Mouse (Mus musculus) MEL (cell line): ENCODE data around the gene Olfr1104. TPM values are rescaled to one million over a fixed set of nuclear protein-coding genes. Genes with fewer than 3 reads are reported as not detected.

Experiments
- DNase-seq: peaks from one replicate; pipeline ENCODE4 v3.0.0; 2011; ENCODE audit warnings: low read depth, low spot score
- H3K27ac ChIP-seq: 2 replicates; pipeline ENCODE4 v1.5.1; 2012; ENCODE audit warnings: low read depth, mild to moderate bottlenecking, control low read depth, low read length, moderate library complexity; ENCODE audit not compliant: control insufficient read depth
- H3K27me3 ChIP-seq, 2 experiments: fragments of 150-350 bp in 1 of 2; sonication (generic) in 1 of 2; 2 replicates each; pipeline ENCODE4 v1.6.1; 2012; ENCODE audit warnings: low read length in 2 of 2, mild to moderate bottlenecking in 2 of 2, improper control_type of control experiment in 1 of 2, moderate library complexity in 1 of 2; ENCODE audit not compliant: insufficient read depth in 2 of 2, control insufficient read depth in 1 of 2
- H3K36me3 ChIP-seq, 2 experiments: 2 replicates each; pipeline ENCODE4 v1.6.1; 2012 to 2014; ENCODE audit warnings: low read length in 2 of 2, improper control_type of control experiment in 1 of 2, inconsistent platforms in 1 of 2, mild to moderate bottlenecking in 1 of 2; ENCODE audit not compliant: insufficient read depth in 2 of 2, control insufficient read depth in 1 of 2
- H3K4me1 ChIP-seq, 2 experiments: fragments of 150-350 bp in 1 of 2; sonication (generic) in 1 of 2; 2 replicates each; pipeline ENCODE4 v1.6.1; 2012; ENCODE audit warnings: low read length in 2 of 2, improper control_type of control experiment in 1 of 2, mild to moderate bottlenecking in 1 of 2; ENCODE audit not compliant: insufficient read depth in 2 of 2, control insufficient read depth in 1 of 2
- H3K4me3 ChIP-seq, 2 experiments: fragments of 150-350 bp in 1 of 2; sonication (generic) in 1 of 2; 2 replicates each; pipeline ENCODE4 v1.5.1; 2012; ENCODE audit warnings: low read depth in 2 of 2, low read length in 2 of 2, mild to moderate bottlenecking in 2 of 2, moderate library complexity in 2 of 2, control low read depth in 1 of 2, improper control_type of control experiment in 1 of 2; ENCODE audit not compliant: control insufficient read depth in 1 of 2, insufficient read depth in 1 of 2
- H3K79me2 ChIP-seq: 2 replicates; pipeline ENCODE4 v1.6.1; 2012; ENCODE audit warnings: mild to moderate bottlenecking, low read length, moderate library complexity; ENCODE audit not compliant: control insufficient read depth, poor library complexity, insufficient read depth
- H3K9ac ChIP-seq: 2 replicates; pipeline ENCODE4 v1.6.1; 2012; ENCODE audit warnings: low read depth, mild to moderate bottlenecking, control low read depth, low read length, moderate library complexity; ENCODE audit not compliant: control insufficient read depth, poor library complexity, severe bottlenecking
- H3K9me3 ChIP-seq: fragments of 150-350 bp; sonication (generic); replicated peaks from 2 replicates; pipeline ENCODE4 v1.6.1; 2012; ENCODE audit warnings: mild to moderate bottlenecking, low read length, improper control_type of control experiment, moderate library complexity; ENCODE audit not compliant: insufficient read depth
- BHLHE40 ChIP-seq: IDR thresholded peaks from 2 replicates; pipeline ENCODE4 v1.6.1; 2012; ENCODE audit warnings: low read depth, mild to moderate bottlenecking, inconsistent platforms, low read length, improper control_type of control experiment, borderline replicate concordance
- CHD1 ChIP-seq: IDR thresholded peaks from 2 replicates; pipeline ENCODE4 v1.6.1; 2012; ENCODE audit warnings: low read depth, mild to moderate bottlenecking, inconsistent platforms, low read length, improper control_type of control experiment
- E2F4 ChIP-seq: IDR thresholded peaks from 2 replicates; pipeline ENCODE4 v1.6.1; 2011; ENCODE audit warnings: low read depth, low read length, improper control_type of control experiment, borderline replicate concordance
- HCFC1 ChIP-seq: IDR thresholded peaks from 2 replicates; pipeline ENCODE4 v1.6.1; 2012; ENCODE audit warnings: low read depth, mild to moderate bottlenecking, inconsistent platforms, low read length, improper control_type of control experiment, moderate library complexity
- MAFK ChIP-seq: IDR thresholded peaks from 2 replicates; pipeline ENCODE4 v1.6.1; 2011; ENCODE audit warnings: low read depth, mild to moderate bottlenecking, low read length, improper control_type of control experiment, borderline replicate concordance
- MAX ChIP-seq: IDR thresholded peaks from 2 replicates; pipeline ENCODE4 v1.6.1; 2011; ENCODE audit warnings: low read length, improper control_type of control experiment
- MAZ ChIP-seq: IDR thresholded peaks from 2 replicates; pipeline ENCODE4 v1.6.1; 2012; ENCODE audit warnings: low read depth, mild to moderate bottlenecking, inconsistent platforms, low read length, improper control_type of control experiment
- MYB ChIP-seq: IDR thresholded peaks from 2 replicates; pipeline ENCODE4 v1.6.1; 2011; ENCODE audit warnings: mild to moderate bottlenecking, low read depth, low read length, improper control_type of control experiment
- MYC ChIP-seq: IDR thresholded peaks from 2 replicates; pipeline ENCODE4 v1.6.1; 2011; ENCODE audit warnings: low read depth, mild to moderate bottlenecking, low read length, improper control_type of control experiment, moderate library complexity
- POLR2AphosphoS5 ChIP-seq: IDR thresholded peaks from 2 replicates; pipeline ENCODE4 v1.6.1; 2012; ENCODE audit warnings: low read depth, borderline replicate concordance, mild to moderate bottlenecking, inconsistent platforms, low read length, moderate library complexity, mixed read lengths
- RAD21 ChIP-seq: IDR thresholded peaks from 2 replicates; pipeline ENCODE4 v1.6.1; 2011; ENCODE audit warnings: mild to moderate bottlenecking, low read depth, low read length, improper control_type of control experiment
- SIN3A ChIP-seq: IDR thresholded peaks from 2 replicates; pipeline ENCODE4 v1.6.1; 2012; ENCODE audit warnings: low read length, improper control_type of control experiment, inconsistent platforms
- SMC3 ChIP-seq: IDR thresholded peaks from 2 replicates; pipeline ENCODE4 v1.6.1; 2011; ENCODE audit warnings: low read depth, low read length, improper control_type of control experiment
- TBP ChIP-seq: IDR thresholded peaks from 2 replicates; pipeline ENCODE4 v1.8.0; 2011; ENCODE audit warnings: low read depth, low read length, improper control_type of control experiment
- TCF12 ChIP-seq: IDR thresholded peaks from 2 replicates; pipeline ENCODE4 v1.6.1; 2014; ENCODE audit warnings: low read depth, mild to moderate bottlenecking, inconsistent platforms, low read length, improper control_type of control experiment, moderate library complexity
- UBTF ChIP-seq: IDR thresholded peaks from 2 replicates; pipeline ENCODE4 v1.6.1; 2012; ENCODE audit warnings: low read depth, mild to moderate bottlenecking, inconsistent platforms, low read length, improper control_type of control experiment, moderate library complexity, borderline replicate concordance; ENCODE audit not compliant: insufficient read depth
- USF1 ChIP-seq: IDR thresholded peaks from 2 replicates; pipeline ENCODE4 v1.6.1; 2014; ENCODE audit warnings: low read depth, mild to moderate bottlenecking, inconsistent platforms, low read length, improper control_type of control experiment, moderate library complexity
- USF2 ChIP-seq, 2 experiments: IDR thresholded peaks; 2 replicates each; pipeline ENCODE4 v1.6.1; 2011 to 2012; ENCODE audit warnings: improper control_type of control experiment in 2 of 2, low read length in 2 of 2, borderline replicate concordance in 1 of 2, inconsistent platforms in 1 of 2, low read depth in 1 of 2, mild to moderate bottlenecking in 1 of 2; ENCODE audit not compliant: insufficient read depth in 1 of 2
- ZC3H11A ChIP-seq: IDR thresholded peaks from 2 replicates; pipeline ENCODE4 v1.6.1; 2012; ENCODE audit warnings: low read depth, mild to moderate bottlenecking, inconsistent platforms, low read length, improper control_type of control experiment
- ZKSCAN1 ChIP-seq: IDR thresholded peaks from 2 replicates; pipeline ENCODE4 v1.6.1; 2012; ENCODE audit warnings: low read depth, mild to moderate bottlenecking, inconsistent platforms, low read length, improper control_type of control experiment, moderate library complexity
- ZMIZ1 ChIP-seq: IDR thresholded peaks from 2 replicates; pipeline ENCODE4 v1.6.1; 2012; ENCODE audit warnings: low read depth, mild to moderate bottlenecking, inconsistent platforms, low read length, improper control_type of control experiment, moderate library complexity
- ZNF384 ChIP-seq: IDR thresholded peaks from 2 replicates; pipeline ENCODE4 v1.6.1; 2012; ENCODE audit warnings: low read depth, mild to moderate bottlenecking, inconsistent platforms, low read length, improper control_type of control experiment
- polyA plus RNA-seq, 2 experiments: library from polyadenylated mRNA; stranded (reverse) in 1 of 2; unstranded in 1 of 2; fragments of >175 nt in 1 of 2; fragments of >200 nt in 1 of 2; gene quantifications; 2 replicates each; pipeline versions ENCODE4 v1.2.1 to v1.2.4; 2012; ENCODE audit warnings: low replicate concordance in 2 of 2, low read depth in 1 of 2; ENCODE audit not compliant: insufficient read length in 2 of 2, insufficient read depth in 1 of 2, missing spikeins in 1 of 2
- total RNA-seq: library from RNA; depleted of rRNA; stranded (reverse); fragments of 300-350 nt; gene quantifications from 2 replicates; pipeline ENCODE4 v1.2.3, GENCODE M21; 2012

Olfr1104 gene
- total and polyA plus RNA-seq, 3 experiments: not detected

GRCm38 (mm10) chr2:87052173-87052572, 25.3 kb upstream of the Olfr1104 start, which contains the start of gene Olfr1106:
Gene Olfr1106, minus strand, starts transcription at chr2:87052273.
- no peak within 1 kb of the TSS for H3K9ac ChIP-seq
- no peaks in the 10 kb centered on the region for H3K79me2 ChIP-seq
- no peak for DNase-seq
- no peaks in the 10 kb centered on the region for H3K27me3 ChIP-seq
- H3K9me3 ChIP-seq: no peaks in the 10 kb centered on the region
- no peaks in the 10 kb centered on the region for H3K36me3 ChIP-seq
- no peak within 1 kb of the TSS for H3K27ac ChIP-seq
- no peak within 1 kb of the TSS for H3K4me3 ChIP-seq
- TF ChIP-seq UBTF: no peak
- H3K4me1 ChIP-seq: no peaks in the 10 kb centered on the region

- no peak within 1 kb of the TSS for H3K9ac ChIP-seq
- no peak within 1 kb of the TSS for H3K27ac ChIP-seq
- TF ChIP-seq TCF12: no peak
- TF ChIP-seq MYB: no peak
- TF ChIP-seq USF2 (IDR thresholded peaks at IDR 0.05; ENCODE audit: borderline replicate concordance in 1 of 2, insufficient read depth in 1 of 2, low read depth in 1 of 2, low read length in 2 of 2): no peak
- no peak for TF ChIP-seq E2F4
- TF ChIP-seq UBTF: no peak
- TF ChIP-seq MAX: no peak
- TF ChIP-seq USF1: no peak
- TF ChIP-seq TBP: no peak
- TF ChIP-seq ZMIZ1: no peak
- TF ChIP-seq POLR2AphosphoS5: no peak
- TF ChIP-seq MAFK: no peak
- H3K4me3 ChIP-seq: no peak within 1 kb of the TSS
- no peaks in the 10 kb centered on the region for H3K27me3 ChIP-seq
- no peaks in the 10 kb centered on the region for H3K36me3 ChIP-seq
- H3K9me3 ChIP-seq: no peaks in the 10 kb centered on the region
- no peaks in the 10 kb centered on the region for H3K79me2 ChIP-seq
- H3K4me1 ChIP-seq: no peaks in the 10 kb centered on the region
- no peak for DNase-seq
Observed at GRCm38 (mm10) chr2:87036431-87036830, 9.6 kb upstream of the Olfr1104 start, which contains the start of gene Olfr1105. Gene Olfr1105, minus strand, starts transcription at chr2:87036531.

GRCm38 (mm10) chr2:86998098-86998497, 28.8 kb downstream of the Olfr1104 start, which contains the start of gene Olfr1102:
Gene Olfr1102, plus strand, starts transcription at chr2:86998398.
- Histone ChIP-seq H3K36me3 (no peaks in the 10 kb centered on the region), H3K9ac (no peak within 1 kb of the TSS), H3K4me1 (no peaks in the 10 kb centered on the region), H3K4me3 (no peak within 1 kb of the TSS), H3K27me3 (no peaks in the 10 kb centered on the region), H3K79me2 (no peaks in the 10 kb centered on the region), H3K27ac (no peak within 1 kb of the TSS), H3K9me3 (no peaks in the 10 kb centered on the region)
- no peak for DNase-seq
- TF ChIP-seq POLR2AphosphoS5 (no peak), UBTF (no peak), MAFK (no peak), MYB (no peak), ZNF384 (no peak), E2F4 (no peak), ZKSCAN1 (no peak), ZC3H11A (no peak), MYC (no peak), RAD21 (no peak), TCF12 (no peak), SMC3 (no peak), TBP (no peak), SIN3A (no peak), MAZ (no peak), BHLHE40 (no peak), HCFC1 (no peak), CHD1 (no peak)
